Mouse (Mus musculus): ENCODE results near the gene Pcdh9.
A peak's percentile ranks its signal among the peaks of the same experiment; 100 is the strongest.

Pcdh9 gene

DNA sequence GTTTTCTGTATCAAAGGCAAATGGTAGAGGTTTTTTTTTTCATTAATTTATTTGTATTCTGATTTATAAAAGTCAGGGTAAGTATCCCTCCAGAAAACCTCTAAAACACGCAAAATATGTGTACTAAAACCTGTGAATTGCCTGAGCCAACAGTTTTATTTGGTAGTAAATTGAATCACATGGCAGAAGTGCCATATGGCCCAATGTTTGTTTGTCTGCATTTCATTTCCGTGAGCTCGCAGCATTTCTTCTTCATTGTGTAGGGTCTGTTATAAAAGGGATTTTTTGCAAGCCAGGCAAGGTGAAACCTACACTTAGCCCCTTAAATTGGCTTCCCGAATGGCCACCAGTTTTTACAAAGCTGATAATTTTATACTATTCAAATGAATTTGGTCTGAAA, 104.2 kb downstream of the Pcdh9 start:
- DNase-seq: no peak

DNA sequence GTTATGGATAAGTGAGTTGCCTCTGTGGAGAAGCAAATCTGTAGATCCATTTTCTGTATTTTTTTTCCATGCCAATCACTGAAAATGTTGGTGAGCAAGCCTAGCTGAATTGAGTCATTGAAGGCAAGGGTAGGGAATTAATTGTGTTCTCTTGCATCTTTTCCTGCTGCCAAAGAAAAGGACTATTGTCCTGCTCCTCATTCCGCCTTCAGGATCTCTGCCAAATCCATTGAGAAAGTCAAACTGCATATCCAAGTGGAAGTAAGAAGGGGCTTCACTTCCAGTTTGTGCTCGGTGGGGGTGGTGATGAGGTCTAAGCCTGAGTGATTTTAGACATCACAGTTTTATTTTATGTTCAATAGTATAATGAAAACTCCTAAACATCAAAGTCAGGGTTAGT, 105.4 kb downstream of the Pcdh9 start:
- no peak for DNase-seq

GRCm38 (mm10) chr14:93762855-93763254, 127.6 kb downstream of the Pcdh9 start:
- DNase-seq: no peak

- DNase-seq: no peak
Observed at GRCm38 (mm10) chr14:93734077-93734673, 156.3 kb downstream of the Pcdh9 start.

- DNase-seq: no peak
Observed at GRCm38 (mm10) chr14:93725798-93726197, 164.7 kb downstream of the Pcdh9 start.

DNA sequence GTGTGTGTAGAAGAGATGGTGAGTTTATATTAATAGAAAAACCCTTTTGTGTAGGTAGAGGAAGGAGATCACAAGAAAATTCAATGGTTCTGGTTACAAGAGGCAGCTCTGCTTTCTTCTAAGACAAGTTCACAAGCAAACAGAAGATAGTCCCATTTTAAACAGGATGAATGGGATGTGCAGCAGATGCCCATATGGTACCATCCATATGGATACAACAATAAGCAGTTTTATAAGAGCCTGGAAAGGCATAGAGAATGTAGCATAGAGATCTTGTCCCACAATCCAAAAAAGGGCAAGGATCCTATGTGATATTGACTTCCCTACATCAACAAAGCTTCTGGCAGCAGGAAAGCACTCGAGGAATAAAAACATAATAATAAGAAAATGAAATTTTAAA, 171.3 kb downstream of the Pcdh9 start:
- DNase-seq: no peak

DNA sequence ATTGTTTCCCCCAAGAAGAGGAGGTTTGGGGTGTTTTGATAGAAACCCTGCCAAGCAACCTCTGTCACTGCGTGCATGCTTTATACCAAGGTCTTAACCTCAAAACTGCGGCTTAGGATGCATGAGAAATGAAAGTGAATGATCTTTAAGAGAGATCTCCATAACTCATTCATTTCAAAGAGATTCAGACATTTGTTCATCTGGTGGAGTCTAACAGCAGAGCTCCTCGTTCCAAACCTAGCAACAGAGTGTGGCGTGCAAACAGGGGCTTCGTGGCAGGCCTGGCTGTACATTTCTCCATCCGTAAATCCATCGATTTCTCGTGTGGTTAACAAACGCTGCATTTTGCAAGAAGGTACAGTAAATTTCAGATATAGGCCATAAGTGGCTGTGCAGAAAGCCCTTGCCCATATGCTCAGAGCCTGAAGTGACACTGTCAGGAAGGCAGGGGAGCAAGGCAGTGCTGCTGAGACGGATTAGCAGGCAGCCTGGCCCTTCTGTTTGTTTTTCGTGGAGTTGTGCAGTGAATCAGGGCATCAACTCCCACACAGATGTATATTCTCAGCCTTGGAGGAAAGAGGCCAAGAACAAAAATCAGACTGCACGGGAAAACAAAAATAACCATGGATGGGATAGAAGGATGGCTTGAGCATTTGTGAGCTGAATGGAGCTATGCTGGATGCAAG, 177.1 kb downstream of the Pcdh9 start:
- no peak for DNase-seq

GRCm38 (mm10) chr14:93708651-93709050, 181.8 kb downstream of the Pcdh9 start:
- DNase-seq: no peak

- DNase-seq: no peak
Observed at GRCm38 (mm10) chr14:93701385-93702101, 188.9 kb downstream of the Pcdh9 start.

DNA sequence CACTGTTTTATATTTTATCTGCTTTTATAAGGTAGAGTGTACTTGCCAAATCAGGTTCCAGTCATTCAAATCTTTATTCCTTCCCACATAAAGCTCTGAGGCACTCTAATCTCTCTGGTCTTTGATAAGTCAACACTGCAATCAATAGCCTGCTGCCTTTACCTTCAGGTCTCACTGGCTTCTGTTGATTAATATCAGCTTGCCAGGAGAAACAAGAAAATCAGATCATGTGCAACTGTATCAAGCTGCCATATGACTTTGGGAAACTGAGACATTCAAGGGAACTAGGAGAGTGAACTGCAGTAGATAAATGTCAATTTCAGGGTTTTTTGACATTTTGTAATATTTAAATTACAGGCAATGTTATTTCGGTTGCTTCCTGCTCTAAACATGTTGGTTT, 189.6 kb downstream of the Pcdh9 start:
- DNase-seq: no peak

DNA sequence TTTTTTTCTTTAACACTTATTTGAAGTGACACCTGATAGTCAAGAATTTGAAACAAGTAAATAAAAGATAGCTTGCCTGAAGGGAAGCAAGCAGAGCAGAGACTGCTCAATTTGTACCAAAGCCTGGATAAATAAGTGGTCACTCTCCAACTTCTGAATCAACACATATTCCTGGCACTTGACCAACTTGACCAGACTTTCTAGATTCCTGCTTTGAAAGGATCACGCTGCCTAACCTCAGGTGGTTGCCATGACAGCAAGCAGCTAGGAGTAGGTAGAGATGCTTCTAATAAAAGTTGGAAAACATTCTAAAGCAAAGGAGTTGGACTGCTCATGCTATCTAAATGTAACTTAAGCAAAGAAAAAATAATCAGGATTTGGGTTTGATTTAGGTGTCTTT, 205.8 kb downstream of the Pcdh9 start:
- no peak for DNase-seq

DNA sequence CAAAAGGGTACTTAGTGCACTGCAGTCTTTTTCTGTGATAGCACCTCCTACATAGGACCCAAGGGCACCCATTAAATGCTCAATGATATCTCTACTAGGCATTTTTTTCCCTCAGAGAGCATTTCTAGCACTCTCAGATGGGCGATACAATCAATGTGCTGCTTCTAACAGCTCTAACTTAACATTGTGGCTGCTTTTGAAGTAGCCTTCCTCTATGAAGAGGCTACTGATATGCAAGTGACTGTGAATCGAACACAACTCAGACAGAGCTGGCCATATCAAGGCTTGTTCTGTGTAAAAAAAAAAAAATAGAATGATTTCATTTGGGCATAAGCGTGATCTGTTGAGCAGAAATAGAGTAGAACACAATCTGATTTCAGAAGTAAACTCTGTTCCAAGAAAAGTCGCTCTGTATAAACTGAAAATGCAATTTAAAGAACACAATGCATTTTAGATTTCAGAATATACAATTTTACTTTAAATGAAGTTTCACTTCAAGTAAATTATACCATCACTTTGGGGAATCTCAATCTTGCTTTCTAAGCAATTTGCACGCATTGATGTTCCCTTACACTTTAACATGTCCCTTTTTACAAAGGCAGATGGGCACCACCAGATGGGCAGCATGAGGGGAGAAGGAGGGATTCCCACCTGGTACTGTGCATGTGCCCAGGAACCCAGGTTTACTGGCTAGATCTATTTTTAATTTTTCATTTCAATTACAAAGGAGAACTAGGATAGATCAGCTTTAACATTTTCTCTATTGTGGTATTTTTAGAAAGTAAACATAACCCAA, 215.0 kb downstream of the Pcdh9 start:
- DNase-seq: peak; percentile 16

- no peak for DNase-seq
Observed at GRCm38 (mm10) chr14:93653986-93654757, 236.3 kb downstream of the Pcdh9 start.

DNA sequence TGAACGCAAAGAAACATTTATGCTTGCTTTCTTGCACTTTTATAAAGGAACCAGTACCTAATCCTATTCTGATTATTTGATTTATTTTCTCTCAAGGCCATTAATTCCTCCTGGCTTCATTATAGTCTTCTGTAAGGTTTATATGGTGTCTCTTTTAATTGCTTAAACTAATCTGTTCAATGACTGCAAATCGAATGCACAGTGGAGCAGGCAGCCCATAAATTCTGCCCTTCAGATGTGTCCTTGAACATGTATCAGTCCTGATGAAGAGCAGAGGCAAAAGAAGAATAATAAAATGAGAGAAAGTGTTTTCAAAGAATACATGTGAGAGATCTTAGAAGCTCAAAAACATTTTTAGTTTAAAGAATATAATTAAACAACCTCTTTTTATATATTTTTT, 263.2 kb downstream of the Pcdh9 start:
- no peak for DNase-seq

DNA sequence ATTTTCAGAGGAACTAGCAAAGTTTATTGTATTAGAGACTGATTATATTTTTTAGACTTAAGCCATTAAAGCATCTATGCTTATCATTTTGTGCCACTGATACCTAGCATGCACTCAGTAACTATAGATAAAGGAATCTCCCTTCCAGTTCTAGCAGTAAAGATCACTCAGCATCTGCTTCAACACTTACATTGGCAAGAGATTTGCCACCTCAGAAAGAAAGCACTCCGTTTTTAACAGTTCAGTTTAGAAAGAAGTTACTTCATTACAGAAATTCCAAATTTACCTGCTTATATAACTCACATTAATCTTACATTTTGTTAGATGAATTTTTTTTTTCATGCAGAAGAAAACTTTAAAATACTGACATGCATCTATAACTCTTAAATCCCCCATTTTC, 266.3 kb downstream of the Pcdh9 start:
- DNase-seq: no peak

GRCm38 (mm10) chr14:93621211-93621610, 269.3 kb downstream of the Pcdh9 start:
- peak; percentile 36 for DNase-seq

- no peak for DNase-seq
Observed at GRCm38 (mm10) chr14:93607546-93607945, 282.9 kb downstream of the Pcdh9 start.

- no peak for DNase-seq
Observed at GRCm38 (mm10) chr14:93599997-93600396, 290.5 kb downstream of the Pcdh9 start.

DNA sequence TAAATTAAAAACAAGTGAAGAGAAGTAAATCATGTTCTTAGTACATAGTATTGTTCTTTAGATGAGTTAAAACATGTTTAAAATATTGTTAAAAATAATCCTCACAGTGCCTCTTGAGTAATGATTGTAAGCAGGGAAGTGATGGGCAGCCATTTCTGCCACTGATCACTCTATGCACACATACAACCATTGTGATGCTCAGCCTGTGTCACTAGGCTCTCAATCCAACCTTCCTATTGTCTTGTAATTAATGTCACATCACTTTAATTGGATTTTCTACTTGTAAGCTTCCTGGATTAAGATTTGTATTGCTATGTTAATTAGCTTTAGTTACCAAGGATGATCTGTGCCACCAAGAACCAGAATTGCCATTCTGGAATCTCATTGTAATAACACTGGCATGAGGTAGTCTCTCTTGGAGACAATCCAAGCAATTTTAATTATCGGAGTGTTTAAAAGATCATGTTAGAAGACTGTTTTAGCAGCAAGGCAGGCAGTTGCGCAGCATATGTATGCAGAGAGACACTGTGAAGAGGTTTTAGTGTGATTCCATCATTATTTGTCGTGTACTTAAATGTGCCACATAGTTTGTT, 305.0 kb downstream of the Pcdh9 start:
- no peak for DNase-seq

DNA sequence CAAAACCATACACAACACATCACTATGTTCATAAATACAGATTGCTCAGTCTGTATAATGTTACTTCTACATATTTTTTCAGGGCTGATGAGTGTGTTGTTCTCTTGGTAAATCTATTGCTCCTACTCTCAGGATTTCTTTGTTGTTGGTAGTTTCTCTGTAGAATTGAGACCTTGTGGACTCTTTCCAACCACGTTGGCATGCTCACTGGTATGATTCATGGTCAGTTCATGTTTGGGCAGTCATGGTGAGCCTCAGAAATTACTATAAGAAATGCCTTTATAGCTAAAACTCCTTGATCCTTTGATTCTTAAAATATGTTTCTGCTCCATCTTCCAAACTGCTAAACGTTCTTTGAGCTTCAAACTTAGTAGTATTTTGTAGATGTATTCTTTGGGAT, 326.1 kb downstream of the Pcdh9 start:
- no peak for DNase-seq

DNA sequence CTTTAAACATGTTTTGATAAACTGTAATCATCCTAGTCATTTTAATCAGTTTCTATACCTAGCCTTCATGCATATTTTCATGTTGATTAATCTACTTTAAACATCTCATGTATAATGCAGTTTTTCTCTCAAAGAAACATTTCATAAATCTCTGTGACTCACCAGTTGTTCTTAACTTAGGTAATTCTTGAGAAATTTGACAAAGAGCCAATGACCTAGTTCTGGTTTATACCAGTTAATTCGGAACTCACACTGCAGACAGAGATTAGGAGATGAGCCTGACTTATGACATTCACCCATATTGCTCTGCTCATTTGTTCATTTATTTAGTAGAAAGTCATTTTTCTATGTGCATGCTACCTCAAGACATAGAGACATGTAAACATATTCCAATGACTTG, 328.9 kb downstream of the Pcdh9 start:
- no peak for DNase-seq

DNA sequence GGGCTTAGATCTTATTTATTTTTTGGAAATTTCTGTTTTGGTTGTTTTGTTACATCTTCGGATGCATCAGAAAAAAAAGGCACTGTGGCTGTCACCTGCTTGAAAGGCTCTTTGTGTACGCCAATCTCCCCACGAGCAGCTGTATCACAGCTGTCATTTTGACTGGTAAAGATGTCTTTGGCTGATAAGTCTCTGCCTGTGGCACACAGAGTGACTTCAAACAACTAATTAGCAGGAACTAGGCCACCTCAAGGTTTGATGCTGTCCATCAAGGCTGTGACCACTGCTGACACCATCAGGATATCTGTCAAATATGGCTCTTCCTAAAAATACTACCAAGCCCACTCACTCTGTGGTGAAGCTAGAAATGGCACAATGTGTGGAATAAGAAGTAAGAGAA, 336.7 kb downstream of the Pcdh9 start:
- DNase-seq: no peak

All from right cerebral cortex, postnatal 14 days (tissue).